Mouse (Mus musculus) retina, postnatal 1 day (tissue): Measurements from ENCODE around the gene Rab8a.
A peak's percentile ranks its signal among the peaks of the same experiment; 100 is the strongest.

Source experiments
- DNase-seq: peaks from one replicate; pipeline ENCODE4 v3.0.0-alpha.2; 2012

The Rab8a gene

GRCm38 (mm10) chr8:72215060-72215459 is 54.1 kb downstream of the Rab8a start:
- no peak for DNase-seq

GRCm38 (mm10) chr8:72215871-72216270 is 54.9 kb downstream of the Rab8a start:
- no peak for DNase-seq

GRCm38 (mm10) chr8:72218781-72219540 is 58.0 kb downstream of the Rab8a start:
- DNase-seq, result no peak

DNA sequence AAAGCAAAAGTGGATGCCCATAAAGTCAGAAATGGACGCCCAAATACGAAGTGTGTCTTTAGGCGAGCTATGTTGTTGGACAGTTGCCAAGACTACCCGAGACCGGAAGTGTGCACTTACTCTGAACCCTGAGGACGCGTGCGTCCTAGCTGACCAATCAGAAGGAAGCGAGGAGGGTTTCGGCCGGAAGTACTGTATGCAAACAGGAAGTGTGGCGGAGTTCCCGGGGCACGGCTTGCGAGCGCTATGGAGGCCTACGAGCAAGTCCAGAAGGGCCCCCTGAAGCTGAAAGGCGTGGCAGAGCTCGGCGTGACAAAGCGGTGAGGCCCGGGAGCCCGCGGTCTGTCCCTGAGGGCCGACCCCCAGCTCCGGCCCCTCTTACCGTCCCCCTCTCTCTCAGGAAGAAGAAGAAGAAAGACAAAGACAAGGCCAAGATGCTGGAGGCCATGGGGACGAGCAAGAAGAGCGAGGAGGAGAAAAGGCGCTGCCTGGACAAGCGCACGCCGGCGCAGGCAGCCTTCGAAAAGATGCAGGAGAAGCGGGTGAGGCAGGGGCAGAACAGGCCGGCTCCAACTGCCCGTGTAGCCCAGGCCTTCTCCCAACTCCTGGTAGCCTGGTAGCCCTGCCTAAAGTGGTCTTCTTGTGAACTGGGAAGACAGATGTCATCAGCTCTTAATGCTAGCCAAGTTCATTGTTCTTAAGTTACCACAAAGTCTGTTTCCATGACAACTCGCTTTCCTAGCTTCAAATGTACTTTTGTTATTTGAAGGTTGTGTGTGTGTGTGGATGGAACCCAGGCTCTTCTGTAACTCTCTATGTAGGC is 58.8 kb downstream of the Rab8a start, which contains the start of gene Fam32a:
TSS of gene Fam32a (plus strand) at position 190 of the 823 bp plus-strand sequence.
- DNase-seq, result peak; percentile 98

GRCm38 (mm10) chr8:72220758-72221157 is 59.8 kb downstream of the Rab8a start:
- no peak for DNase-seq

DNA sequence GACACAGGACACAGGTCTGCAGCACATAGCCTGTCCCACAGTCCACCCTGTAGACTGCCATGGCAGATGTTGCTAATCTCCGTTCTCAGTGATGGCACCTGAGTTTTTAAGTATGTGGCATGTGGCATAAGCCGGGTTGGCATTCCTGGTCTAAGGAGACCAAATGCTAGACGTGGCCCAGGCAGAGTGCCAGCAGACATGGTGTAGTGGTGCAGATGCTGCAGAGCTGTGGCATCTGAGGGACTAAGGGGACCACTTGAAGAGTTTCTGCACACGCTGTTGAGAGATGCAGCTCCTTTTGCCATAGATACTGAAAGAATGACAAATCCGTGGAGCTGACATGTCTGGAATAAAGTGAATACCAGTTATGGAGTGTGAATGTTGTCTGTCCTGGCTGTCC is 61.7 kb downstream of the Rab8a start:
- DNase-seq, result no peak
